Mouse (Mus musculus): ENCODE measurements around the gene Capg.

DNA sequence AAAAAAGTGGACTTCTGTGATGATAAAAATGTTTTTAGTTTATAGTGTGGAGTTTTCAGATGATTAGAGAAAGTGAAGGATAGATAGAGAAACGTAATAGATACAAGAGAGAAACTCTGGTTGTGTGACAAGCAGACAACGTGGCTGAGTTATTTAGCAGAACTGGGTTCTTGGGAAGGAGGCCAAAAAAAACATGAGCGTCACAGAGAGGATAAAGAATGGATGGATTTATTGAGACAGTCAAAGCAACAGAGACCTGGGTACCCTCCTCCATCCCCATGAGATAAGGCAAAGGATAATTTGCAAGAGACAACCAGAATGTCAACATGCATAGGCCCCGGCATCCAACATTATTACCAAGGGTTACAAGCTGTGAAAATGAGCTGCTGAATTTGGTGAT, 66.1 kb downstream of the Capg start:
- TF ChIP-seq CTCF (IDR thresholded peaks at IDR 0.05; ENCODE audit: borderline replicate concordance, control insufficient read depth, extremely low read depth, insufficient read depth, low read length, poor library complexity) = no peak
- TF ChIP-seq POLR2A (IDR thresholded peaks at IDR 0.05; ENCODE audit: control insufficient read depth, extremely low read depth, insufficient read depth, low read length, poor library complexity) = no peak
